Mouse (Mus musculus) granulocyte monocyte progenitor cell, adult 5-6 weeks (primary cell): Measurements from ENCODE around the gene Fkbp5. TPM values are rescaled to one million over a fixed set of nuclear protein-coding genes. Genes with fewer than 3 reads are reported as not detected.

Experiments used
- ATAC-seq: replicated peaks from 2 replicates; pipeline ENCODE4 v1.8.0; 2016; ENCODE audit warnings: mild to moderate bottlenecking, moderate TSS enrichment, inconsistent platforms; ENCODE audit not compliant: poor library complexity, severe bottlenecking
- total RNA-seq, 2 experiments: library from RNA; stranded (forward) in 1 of 2; stranded (reverse) in 1 of 2; fragments of 200-712, 200-1000 nt in 1 of 2; fragments of >200 nt in 1 of 2; fragmentation: Nextera tagmentation in 1 of 2; gene quantifications; 2 replicates each; pipeline ENCODE4 v1.2.3; 2014 to 2017

Gene Fkbp5
- total RNA-seq, 2 experiments from 2014 or later = 40.8 to 49.1 TPM

GRCm38 (mm10) chr17:28524009-28524695 lies 6.8 kb upstream of the Fkbp5 start:
- no peak for ATAC-seq

- ATAC-seq = no peak
Measured at GRCm38 (mm10) chr17:28523355-28524008, 6.2 kb upstream of the Fkbp5 start.

- peak; percentile 54 for ATAC-seq
Measured at GRCm38 (mm10) chr17:28522623-28523354, 5.5 kb upstream of the Fkbp5 start.

GRCm38 (mm10) chr17:28521920-28522319 lies 4.6 kb upstream of the Fkbp5 start:
- no peak for ATAC-seq

- ATAC-seq = no peak
Measured at GRCm38 (mm10) chr17:28521071-28521726, 3.9 kb upstream of the Fkbp5 start.

GRCm38 (mm10) chr17:28520561-28520960 lies 3.2 kb upstream of the Fkbp5 start:
- ATAC-seq = no peak

GRCm38 (mm10) chr17:28519827-28520226 lies 2.5 kb upstream of the Fkbp5 start:
- ATAC-seq = no peak

DNA sequence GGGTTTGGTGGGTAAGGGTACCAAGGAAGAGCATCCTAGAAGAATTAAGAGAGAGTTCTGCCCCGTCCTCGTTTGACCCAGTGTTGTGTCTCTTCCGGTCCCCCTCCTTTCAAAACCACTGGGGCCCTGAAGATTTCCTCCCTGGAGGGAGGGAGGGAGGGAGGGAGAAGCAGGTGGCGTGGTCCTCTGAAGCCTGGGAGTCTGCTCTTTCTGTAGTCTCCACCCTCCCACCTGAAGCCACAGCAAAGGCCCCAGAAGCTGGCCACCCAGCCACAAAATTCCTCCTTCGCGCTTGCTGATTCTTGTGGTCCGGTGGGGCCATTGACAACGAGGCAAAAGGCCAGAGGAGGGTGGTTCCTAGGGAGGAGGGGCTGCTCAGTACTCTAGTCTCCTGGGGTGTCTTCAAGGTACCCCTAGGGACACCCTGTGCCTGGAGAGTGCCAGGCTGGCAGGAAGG lies 1.3 kb upstream of the Fkbp5 start:
- no peak; the same call in 1 of the 2 replicates for ATAC-seq

DNA sequence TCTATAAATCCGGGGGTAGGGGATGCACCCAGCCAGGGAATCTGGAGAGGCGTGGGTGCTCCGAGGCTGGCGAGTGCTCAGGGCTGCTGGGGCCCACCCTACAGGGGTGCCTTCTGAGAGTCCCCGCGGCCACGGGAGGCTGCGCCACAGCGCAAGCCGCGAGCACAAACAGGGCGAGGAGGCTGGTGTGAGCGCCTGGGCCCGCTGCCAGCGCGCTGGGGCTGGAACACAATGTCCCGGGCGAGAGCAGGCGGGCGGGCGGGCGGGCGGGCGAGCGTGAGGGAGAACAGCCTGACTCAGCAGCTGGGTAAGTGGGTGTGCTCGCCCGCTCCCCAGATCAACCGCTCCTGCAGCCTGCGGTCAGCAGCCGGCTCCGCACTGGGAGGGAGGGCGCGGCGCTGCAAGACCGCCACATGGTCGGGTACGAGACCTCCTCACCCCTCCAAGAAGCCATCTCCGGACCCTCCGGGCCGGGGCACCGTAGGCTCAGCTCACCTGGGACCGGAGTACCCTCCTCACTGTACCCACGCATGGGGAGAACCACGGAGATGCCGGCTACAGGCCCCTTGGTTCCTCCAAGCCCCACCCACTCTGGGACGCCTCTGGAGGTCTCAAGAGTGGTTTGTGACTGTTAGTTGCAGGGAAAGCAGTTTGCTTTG lies 758 bp upstream of the Fkbp5 start:
- ATAC-seq = peak; percentile 43

DNA sequence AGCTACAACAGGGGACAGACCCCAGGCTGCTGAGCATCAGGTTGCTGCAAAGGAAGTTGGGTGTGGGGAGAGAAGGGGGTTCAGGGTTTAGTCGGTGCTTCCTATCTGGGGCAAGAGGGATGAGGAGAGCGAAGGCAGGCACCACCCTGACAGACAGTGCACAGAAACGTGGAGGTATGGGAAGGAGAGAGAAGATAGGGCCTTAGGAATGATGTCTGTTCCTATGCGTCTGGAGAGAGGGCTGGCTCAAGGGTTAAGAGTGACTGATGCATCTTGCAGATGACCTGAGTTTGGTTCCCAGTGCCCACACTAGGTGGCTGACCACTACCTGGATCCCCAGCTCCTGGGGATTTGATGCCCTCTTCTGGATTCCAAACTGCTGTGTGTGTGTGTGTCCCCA lies 446 bp downstream of the Fkbp5 start:
- ATAC-seq = no peak

- ATAC-seq = peak; percentile 10; the same call in 1 of the 2 replicates
Measured at GRCm38 (mm10) chr17:28515431-28516341, 1.6 kb downstream of the Fkbp5 start.

DNA sequence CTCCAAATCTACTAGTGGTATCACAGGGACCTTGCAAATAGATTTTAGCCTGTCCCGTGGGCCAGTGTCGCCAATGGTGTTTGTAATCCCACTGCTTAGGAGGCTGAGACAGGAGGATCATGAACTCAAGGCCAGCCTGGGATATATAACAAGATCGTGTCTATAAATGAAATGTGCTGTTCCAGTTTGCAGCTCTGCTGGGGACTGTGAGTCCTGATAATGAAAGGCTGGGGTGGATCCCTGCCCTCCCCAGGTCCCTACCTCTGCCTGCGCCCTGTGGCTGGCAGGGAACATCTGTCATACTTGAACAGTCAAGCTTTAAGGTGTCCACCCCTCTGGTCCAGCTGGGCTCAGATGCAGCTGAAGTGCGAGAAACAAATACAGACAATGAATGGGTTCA lies 2.8 kb downstream of the Fkbp5 start:
- ATAC-seq = no peak

- peak; percentile 54 for ATAC-seq
Measured at GRCm38 (mm10) chr17:28513844-28514243, 3.5 kb downstream of the Fkbp5 start.

- ATAC-seq = no peak
Measured at GRCm38 (mm10) chr17:28513337-28513736, 4.0 kb downstream of the Fkbp5 start.

- no peak for ATAC-seq
Measured at GRCm38 (mm10) chr17:28512696-28513095, 4.6 kb downstream of the Fkbp5 start.

DNA sequence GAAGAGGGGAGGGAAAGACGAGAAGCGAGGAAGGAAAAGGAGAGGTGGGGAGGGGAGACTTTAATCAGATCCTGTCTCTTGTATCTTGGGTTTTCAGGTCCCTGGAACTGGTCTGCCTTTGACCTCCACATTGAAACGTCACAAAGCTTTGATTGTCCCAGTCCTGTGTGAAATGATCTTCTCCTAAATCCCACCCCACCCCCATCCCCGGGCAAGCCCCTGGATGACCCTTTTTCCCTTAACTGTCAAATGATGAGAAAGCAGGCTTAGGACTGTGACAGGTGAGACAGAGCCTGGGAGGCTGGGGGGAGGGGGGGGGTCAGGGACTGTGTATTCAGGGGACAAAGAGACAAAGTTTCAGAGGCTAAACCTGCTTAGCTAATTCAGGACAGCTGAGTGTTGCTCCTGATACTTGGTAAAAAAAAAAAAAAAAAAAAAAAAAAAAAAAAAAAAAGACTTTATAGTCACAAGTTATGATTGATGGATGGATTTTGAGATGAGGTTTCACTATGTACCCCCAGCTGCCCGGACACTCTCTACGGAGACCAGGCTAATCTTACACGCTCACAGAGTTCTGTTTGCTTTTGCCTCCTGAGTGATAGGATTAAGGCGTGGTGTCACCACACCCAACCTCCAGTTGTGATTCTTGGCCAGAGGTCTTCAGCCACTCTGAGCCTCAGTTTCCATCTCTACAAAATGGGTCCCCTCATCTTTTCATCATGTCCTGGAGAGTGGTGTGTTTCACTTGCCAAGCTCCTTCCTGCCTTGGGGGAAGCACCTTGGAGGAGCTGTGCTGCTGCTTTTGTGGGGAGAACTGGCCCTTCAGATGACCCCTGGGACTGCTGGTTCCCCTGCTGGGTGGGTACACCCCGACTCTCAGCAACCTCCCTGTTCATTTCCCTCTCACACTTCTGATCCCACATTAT lies 5.4 kb downstream of the Fkbp5 start:
- no peak for ATAC-seq

GRCm38 (mm10) chr17:28510445-28511342 lies 6.6 kb downstream of the Fkbp5 start:
- ATAC-seq = peak; percentile 31; the same call in 1 of the 2 replicates
